ENCODE assay signal across 8 mouse cellular contexts in the genomic region with DNA sequence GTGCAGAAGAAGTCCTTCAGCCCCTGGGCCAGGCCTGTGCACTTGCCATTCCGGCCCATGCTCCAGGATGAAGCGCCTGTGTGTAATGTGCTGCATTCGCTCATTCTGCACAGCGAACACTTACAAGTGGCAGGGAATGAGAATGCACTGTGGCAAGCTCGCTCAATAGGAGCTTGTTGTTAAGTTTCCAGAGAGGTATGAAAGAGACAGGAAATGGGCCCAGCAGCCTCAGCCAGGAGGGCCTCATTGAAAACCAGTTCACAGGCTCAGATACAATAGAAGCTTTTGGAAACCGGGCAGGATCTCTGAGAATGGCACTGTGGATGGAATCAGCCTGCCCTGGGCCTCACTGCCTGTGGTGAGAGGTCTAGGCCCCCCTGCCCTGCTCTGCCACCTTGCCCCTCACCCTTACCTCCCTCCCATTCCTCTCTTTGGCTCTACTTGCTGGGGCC.
DNase-seq lines count a peak whose midpoint lies in the region.

No protein-coding gene starts in this region.

- DNase-seq in thymus, postnatal 0 days (ENCODE audit: low spot score): peak; percentile 12
- no peak for DNase-seq in thymus, postnatal 36 days
- peak; percentile 57 for DNase-seq in frontal cortex, postnatal 10 days (ENCODE audit: low spot score in 2 of 2)
- peak; percentile 19 to 27 for DNase-seq in left cerebral cortex, postnatal 36 days (ENCODE audit: low spot score in 2 of 2)
- no peak for DNase-seq in adrenal gland, postnatal 25 days
- no peak for DNase-seq in gastrocnemius, postnatal 10 days
- no peak for DNase-seq in B cell, adult 2 months
- no peak for DNase-seq in adrenal gland, postnatal 4 days (ENCODE audit: low spot score in 2 of 2)

- intact Hi-C loops in left cerebral cortex, postnatal 36 days (cut with DNase I): no loop called here

Comparison
In these comparisons a context has a peak if more than half of its experiments do, and no peak if none do; other contexts are left out.
1. DNase-seq: peak in thymus, postnatal 0 days (single experiment), frontal cortex, postnatal 10 days (2 of 2) and left cerebral cortex, postnatal 36 days (2 of 2); none in thymus, postnatal 36 days (0 of 2), adrenal gland, postnatal 25 days (single experiment), gastrocnemius, postnatal 10 days (single experiment), B cell, adult 2 months (0 of 2) and adrenal gland, postnatal 4 days (0 of 2).